Mouse (Mus musculus): ENCODE data around the gene Otop1. TPM values are rescaled to one million over a fixed set of nuclear protein-coding genes. Genes with fewer than 3 reads are reported as not detected.

The Otop1 gene
- polyA plus RNA-seq, 1 experiment from 2014 or later = not detected

DNA sequence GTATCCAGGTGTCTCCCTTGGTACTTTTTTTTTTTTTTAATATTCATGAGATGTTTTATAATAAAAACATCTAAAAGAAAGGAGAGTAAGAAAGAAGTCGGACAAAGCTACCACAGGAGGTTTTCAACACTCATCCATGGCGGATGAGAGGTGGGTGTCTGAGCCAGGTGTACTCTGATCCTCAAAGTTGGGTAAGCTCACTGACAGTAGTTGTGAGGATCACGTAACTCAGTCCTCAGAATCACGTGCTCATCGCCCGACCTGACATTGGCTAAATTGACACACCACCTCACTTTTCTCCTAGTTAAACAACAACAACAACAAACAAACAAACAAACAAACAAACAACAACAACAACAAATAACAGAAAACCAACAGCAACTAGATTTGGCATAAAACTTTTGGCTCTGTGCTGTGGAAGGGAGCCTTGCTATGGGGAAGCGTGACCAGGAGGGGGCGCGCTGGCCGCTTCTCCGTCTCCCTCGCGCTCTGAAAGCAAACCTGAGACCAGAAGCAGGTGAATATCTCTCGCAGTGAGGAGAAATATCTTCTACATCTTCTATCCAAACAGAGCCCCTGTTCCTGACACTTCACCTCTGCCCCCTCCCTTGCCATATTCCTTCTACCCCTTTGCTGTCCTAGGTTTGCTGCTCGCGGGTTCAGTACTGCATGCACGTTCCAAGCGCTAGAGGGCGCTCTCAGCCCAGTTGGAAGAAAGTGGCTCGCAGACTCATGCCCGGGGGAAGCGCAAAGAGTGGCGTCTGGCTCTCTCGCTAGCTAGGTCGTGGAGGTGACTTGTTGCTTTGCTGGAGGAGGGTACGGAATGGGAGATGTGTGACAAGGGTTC, 31.7 kb downstream of the Otop1 start:
- no peak overlapping the region for H3K27ac ChIP-seq
- 10% methylated on average over 26 of the region's 26 CpGs for WGBS
- H3K9ac ChIP-seq = peak overlapping the region; percentile 38; the same call in 1 of the 2 replicates

DNA sequence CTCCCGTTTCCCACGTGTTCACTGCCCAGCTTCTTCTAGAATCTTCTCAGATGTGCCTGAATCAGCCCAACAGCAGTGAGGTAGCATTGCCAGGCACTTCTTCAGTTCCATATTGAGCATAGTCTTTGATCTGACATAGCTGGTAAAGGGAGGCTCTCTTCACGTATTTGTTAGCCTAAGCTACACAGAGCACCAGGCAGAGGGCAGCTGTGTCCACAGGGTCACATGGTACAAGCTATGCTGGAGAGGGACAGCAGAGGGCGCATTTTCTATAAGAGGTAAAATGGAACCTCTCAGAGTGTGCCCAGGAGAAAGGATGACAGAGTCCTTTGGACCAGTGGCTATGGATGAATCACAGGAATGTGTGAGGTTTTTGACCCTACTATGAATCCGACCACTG, 33.1 kb downstream of the Otop1 start:
- no peaks in the 10 kb centered on the region for H3K36me3 ChIP-seq
- 54% methylated on average over 5 of the region's 5 CpGs for WGBS
- H3K4me2 ChIP-seq (replicated peaks) = no peak overlapping the region
- no peaks in the 10 kb centered on the region for H3K27me3 ChIP-seq (replicated peaks)
- no peak overlapping the region for H3K4me3 ChIP-seq
- H3K4me1 ChIP-seq = no peaks in the 10 kb centered on the region
- H3K27ac ChIP-seq = no peak overlapping the region
- peak; percentile 58; the same call in 1 of the 2 replicates for ATAC-seq (ENCODE audit: low FRiP score, low read depth)
- H3K9me3 ChIP-seq = no peaks in the 10 kb centered on the region
- no peak overlapping the region for H3K9ac ChIP-seq

More for the DNA sequence above, 31.7 kb downstream of the Otop1 start:
- H3K9me3 ChIP-seq = no peaks in the 10 kb centered on the region
- peak; percentile 86 for ATAC-seq (ENCODE audit: low FRiP score, low read depth)
- no peaks in the 10 kb centered on the region for H3K4me1 ChIP-seq
- H3K4me2 ChIP-seq (replicated peaks) = peak overlapping the region; percentile 69
- H3K27me3 ChIP-seq (replicated peaks) = no peaks in the 10 kb centered on the region
- no peaks in the 10 kb centered on the region for H3K36me3 ChIP-seq
- H3K4me3 ChIP-seq = peak overlapping the region; percentile 30

DNA sequence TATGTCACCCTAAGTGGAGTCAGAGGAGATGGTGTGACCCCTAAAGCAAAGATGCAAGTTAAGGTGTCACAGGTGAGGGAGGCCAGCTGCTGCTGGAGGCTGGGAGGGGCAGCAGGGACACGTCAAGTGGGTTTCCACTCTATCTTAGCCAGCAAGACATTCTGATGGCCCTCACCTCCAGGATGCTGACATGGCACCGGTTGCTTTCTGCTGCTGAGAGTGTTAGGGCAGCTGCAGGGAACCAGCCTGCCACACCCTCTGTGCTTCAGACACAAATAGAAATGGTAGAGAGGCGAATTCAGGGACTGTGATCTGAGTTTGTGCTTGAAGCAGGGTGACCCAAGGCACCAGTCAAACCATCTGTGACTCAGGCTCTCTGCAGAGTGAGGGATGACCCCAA, 34.0 kb downstream of the Otop1 start:
- Histone ChIP-seq H3K27me3 (replicated peaks) (no peaks in the 10 kb centered on the region), H3K36me3 (no peaks in the 10 kb centered on the region), H3K9ac (no peak overlapping the region), H3K4me1 (no peaks in the 10 kb centered on the region), H3K4me2 (replicated peaks) (no peak overlapping the region), H3K9me3 (no peaks in the 10 kb centered on the region), H3K27ac (no peak overlapping the region), H3K4me3 (no peak overlapping the region)
- no peak for ATAC-seq (ENCODE audit: low FRiP score, low read depth)
- WGBS = 77% methylated on average over 3 of the region's 3 CpGs

DNA sequence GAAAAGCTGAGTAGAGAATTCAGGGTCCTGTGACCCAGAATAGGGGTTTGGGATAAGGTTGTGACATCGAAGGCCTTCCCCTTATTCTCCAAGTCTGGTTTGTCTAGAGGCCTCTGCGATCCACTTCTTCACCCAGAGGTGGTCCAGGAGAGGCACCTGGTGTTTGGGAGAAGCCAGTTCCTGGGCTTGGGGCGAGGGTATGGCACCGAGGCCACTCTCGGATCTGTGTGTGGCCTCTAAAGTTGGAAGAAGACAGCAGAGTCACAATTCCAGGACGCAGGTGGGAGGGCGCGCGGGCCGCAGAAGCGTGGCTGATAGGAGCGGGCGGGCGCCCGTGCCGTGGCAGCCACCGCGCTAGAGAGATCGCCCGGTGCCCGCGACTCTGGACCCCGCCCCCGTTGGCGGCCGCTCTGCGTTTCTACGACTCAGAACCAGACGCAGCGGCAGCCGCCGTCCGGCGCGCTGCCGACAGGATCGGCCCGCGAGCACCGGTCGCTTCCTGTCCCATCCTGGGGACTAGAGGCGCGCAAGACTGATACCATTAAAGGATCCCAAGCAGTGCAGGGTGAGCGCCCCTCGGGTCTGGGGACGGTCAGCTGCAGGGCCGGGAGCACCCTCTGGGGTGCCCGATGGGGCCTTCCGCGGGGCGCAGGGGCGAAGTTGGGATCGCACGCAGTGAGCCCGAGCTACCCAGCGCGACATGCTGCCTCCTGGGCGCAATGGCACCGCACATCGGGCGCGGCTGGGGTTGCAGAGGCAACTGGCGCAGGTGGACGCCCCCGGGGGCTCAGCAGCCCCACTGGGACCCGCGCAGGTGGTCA, 43.4 kb downstream of the Otop1 start, which contains the start of gene Drd5:
Drd5 (plus strand) TSS at position 402 of the 821 bp plus-strand sequence.
- ATAC-seq (ENCODE audit: low FRiP score, low read depth) = peak; percentile 53
- Histone ChIP-seq H3K27me3 (replicated peaks) (peaks cover 37% of the 10 kb centered on the region), H3K27ac (no peak within 1 kb of the TSS), H3K4me1 (peaks cover 9% of the 10 kb centered on the region), H3K4me2 (replicated peaks) (peak within 1 kb of the TSS; percentile 82), H3K4me3 (peak within 1 kb of the TSS; percentile 39), H3K36me3 (no peaks in the 10 kb centered on the region), H3K9ac (0 out of 2 replicates have a peak within 1 kb of the TSS, but pooled peaks have one; percentile 21), H3K9me3 (no peaks in the 10 kb centered on the region)
- WGBS = 2% methylated on average over 67 of the region's 67 CpGs

DNA sequence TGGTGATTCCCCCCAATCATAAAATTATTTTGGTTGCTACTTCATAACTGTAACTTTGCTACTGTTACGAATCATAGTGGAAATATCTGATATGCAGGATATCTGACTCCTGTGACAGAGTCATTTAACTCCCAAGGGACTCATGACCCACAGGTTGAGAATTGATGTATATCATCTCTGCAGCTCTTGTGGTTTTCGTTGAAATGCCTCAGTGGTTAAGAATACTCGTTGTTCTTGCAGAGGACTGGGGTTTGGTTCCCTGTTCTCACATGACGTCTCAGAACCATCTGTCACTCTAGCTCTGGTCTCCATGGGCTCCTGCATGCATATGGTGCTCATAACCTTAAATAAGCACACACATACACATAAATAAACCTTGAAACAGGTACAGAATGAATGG, 57.6 kb downstream of the Otop1 start:
- ATAC-seq (ENCODE audit: low FRiP score, low read depth) = no peak
- H3K27me3 ChIP-seq (replicated peaks) = no peaks in the 10 kb centered on the region

DNA sequence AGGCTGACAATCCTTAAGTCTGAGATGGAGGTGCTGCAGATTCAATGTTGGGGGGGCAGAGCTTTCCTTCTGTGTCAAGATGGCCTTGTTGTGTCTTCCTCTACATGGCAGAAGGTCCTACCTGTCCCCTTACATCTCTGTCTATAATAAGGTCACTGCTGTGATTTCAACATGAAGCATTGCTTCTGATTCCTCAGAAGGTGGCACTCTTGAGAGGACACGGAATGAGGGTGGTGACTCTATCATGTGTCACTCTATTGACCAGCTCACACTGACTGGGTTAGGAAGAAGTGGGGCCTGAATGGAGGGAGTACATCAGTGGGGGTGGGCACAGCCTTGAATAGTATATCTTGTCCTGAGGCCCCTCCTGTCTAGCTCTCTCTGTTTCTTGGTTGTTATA, 58.8 kb downstream of the Otop1 start:
- no peaks in the 10 kb centered on the region for H3K27me3 ChIP-seq (replicated peaks)
- H3K9ac ChIP-seq = no peak overlapping the region
- no peak for ATAC-seq (ENCODE audit: low FRiP score, low read depth)
- no peaks in the 10 kb centered on the region for H3K36me3 ChIP-seq
- no peak overlapping the region for H3K4me2 ChIP-seq (replicated peaks)
- no peaks in the 10 kb centered on the region for H3K4me1 ChIP-seq
- H3K9me3 ChIP-seq = no peaks in the 10 kb centered on the region
- 38% methylated on average over 1 of the region's 1 CpGs for WGBS
- H3K27ac ChIP-seq = no peak overlapping the region
- no peak overlapping the region for H3K4me3 ChIP-seq

More for the DNA sequence above, 57.6 kb downstream of the Otop1 start:
- no peak overlapping the region for H3K27ac ChIP-seq
- H3K4me2 ChIP-seq (replicated peaks) = no peak overlapping the region
- no peaks in the 10 kb centered on the region for H3K9me3 ChIP-seq
- WGBS = 75% methylated on average over 4 of the region's 4 CpGs
- no peak overlapping the region for H3K9ac ChIP-seq
- H3K4me3 ChIP-seq = no peak overlapping the region
- H3K4me1 ChIP-seq = no peaks in the 10 kb centered on the region
- no peaks in the 10 kb centered on the region for H3K36me3 ChIP-seq

DNA sequence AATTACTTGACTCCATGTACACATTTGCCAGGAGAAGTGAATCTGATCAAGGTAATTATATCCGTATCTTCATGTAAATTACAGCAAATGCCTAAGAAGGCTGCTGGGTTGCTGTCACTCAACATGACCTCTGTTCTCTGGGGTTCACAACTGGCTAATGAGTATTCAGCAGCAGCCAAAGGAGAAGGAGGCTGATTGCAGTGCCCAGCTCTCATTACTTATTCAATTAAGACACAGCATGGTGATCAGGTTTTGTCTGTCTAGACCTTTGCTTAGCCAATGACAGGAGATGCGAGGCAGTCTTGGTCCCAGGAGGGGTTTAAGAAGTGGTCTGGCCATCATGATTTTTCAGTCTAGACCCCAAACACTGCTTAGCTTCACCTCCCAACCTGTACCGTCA, 67.3 kb downstream of the Otop1 start:
- Histone ChIP-seq H3K4me1 (no peaks in the 10 kb centered on the region), H3K9me3 (no peaks in the 10 kb centered on the region), H3K4me2 (replicated peaks) (no peak overlapping the region), H3K27ac (no peak overlapping the region), H3K36me3 (no peaks in the 10 kb centered on the region), H3K9ac (no peak overlapping the region), H3K27me3 (replicated peaks) (no peaks in the 10 kb centered on the region), H3K4me3 (no peak overlapping the region)
- ATAC-seq (ENCODE audit: low FRiP score, low read depth) = no peak
- 74% methylated on average over 3 of the region's 3 CpGs for WGBS

DNA sequence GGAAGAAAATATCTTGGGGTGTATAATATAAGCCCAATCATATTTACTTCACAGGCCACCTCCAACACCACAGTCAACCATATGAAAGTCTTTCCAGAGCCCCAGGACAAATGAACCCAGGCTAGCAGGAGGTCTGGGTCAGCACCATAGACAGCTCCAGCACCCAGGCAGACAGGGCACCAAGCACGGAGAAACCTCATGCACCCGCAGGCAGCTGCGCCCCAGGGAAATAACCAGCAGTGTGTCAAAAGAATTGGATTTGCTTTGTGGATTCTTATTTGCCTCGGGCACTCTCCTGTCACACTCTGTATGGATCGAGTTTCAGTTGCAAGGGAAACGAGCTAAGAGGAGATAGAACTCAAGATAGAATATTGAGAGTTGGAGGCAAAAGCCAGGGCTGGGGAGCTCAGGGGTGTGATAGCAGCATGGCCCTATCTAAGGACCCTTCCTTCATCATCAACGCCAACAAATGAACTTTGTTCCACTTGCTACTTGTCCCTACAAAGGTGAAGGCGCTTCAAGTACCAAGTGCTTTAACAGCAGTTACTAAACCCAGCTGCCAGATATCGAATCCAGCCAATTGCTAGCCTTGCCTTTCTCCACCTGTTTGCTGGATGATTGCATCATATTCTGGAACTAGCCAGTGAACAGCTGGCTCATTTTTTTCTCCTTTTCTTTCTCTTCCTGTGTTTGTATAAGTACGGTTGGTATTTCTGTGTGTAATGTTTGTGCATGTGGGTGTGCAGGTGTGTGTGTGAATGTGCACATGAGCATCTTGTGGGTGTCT, 71.1 kb downstream of the Otop1 start:
- ATAC-seq (ENCODE audit: low FRiP score, low read depth) = no peak
- Histone ChIP-seq H3K27ac (no peak overlapping the region), H3K27me3 (replicated peaks) (no peaks in the 10 kb centered on the region), H3K36me3 (no peaks in the 10 kb centered on the region), H3K9ac (no peak overlapping the region), H3K4me3 (no peak overlapping the region), H3K9me3 (no peaks in the 10 kb centered on the region), H3K4me1 (peaks cover 11% of the 10 kb centered on the region), H3K4me2 (replicated peaks) (no peak overlapping the region)
- 40% methylated on average over 10 of the region's 10 CpGs for WGBS

DNA sequence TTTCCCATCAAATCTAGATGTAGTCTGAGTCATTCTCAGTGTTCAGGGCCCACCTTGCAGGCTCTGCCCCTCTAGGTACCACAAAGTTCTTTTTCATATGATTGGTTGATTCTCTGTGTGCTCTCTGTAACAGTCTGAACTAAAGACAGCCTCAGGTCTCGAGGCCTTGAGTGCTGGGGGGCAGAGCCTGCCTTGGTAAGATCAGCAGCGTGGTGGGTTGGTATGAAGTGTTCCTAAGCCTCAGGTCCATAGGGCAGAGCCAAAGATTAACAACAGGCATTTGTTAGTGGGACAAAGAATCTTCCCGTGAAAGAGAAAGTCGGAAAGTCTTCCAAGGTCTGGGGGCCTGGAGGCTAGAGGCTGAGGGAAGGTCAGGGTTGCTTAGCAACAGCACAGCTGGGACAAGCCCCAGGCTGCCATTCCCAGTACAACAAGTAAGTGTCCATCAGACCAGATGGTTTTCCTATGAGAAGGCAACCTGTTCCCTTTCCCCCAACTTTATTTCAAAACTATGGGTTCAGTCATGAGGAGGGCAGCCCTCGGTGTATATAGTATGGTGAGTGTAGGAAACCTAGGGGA, 74.7 kb downstream of the Otop1 start:
- no peak overlapping the region for H3K9ac ChIP-seq
- peak; percentile 75; the same call in 1 of the 2 replicates for ATAC-seq (ENCODE audit: low FRiP score, low read depth)
- 20% methylated on average over 5 of the region's 5 CpGs for WGBS
- H3K36me3 ChIP-seq = no peaks in the 10 kb centered on the region
- no peak overlapping the region for H3K27ac ChIP-seq
- peaks cover 11% of the 10 kb centered on the region for H3K4me1 ChIP-seq
- no peak overlapping the region for H3K4me3 ChIP-seq
- H3K27me3 ChIP-seq (replicated peaks) = no peaks in the 10 kb centered on the region
- no peak overlapping the region for H3K4me2 ChIP-seq (replicated peaks)
- H3K9me3 ChIP-seq = no peaks in the 10 kb centered on the region
